Mouse (Mus musculus) megakaryocyte progenitor cell, adult 5-6 weeks (primary cell): ENCODE measurements around the gene Lnpk. TPM values are rescaled to one million over a fixed set of nuclear protein-coding genes. Genes with fewer than 3 reads are reported as not detected.

Experiments
- ATAC-seq: replicated peaks from 2 replicates; pipeline ENCODE4 v1.8.0; 2016; ENCODE audit warnings: mild to moderate bottlenecking, moderate TSS enrichment, inconsistent platforms; ENCODE audit not compliant: poor library complexity
- total RNA-seq, 2 experiments: library from RNA; stranded (forward) in 1 of 2; stranded (reverse) in 1 of 2; fragments of 157-497, 149-512 nt in 1 of 2; fragments of 200-1000 nt in 1 of 2; gene quantifications; 2 replicates each; pipeline versions ENCODE4 v1.2.3 to v1.2.4; 2015 to 2017

The Lnpk gene
- total RNA-seq, 2 experiments from 2014 or later, result 34.9 to 42.6 TPM

GRCm38 (mm10) chr2:74491426-74491825, 87.8 kb downstream of the Lnpk start:
- ATAC-seq, result no peak

GRCm38 (mm10) chr2:74490186-74490585, 89.0 kb downstream of the Lnpk start:
- no peak for ATAC-seq

- no peak for ATAC-seq
Observed at GRCm38 (mm10) chr2:74488443-74488842, 90.8 kb downstream of the Lnpk start.

DNA sequence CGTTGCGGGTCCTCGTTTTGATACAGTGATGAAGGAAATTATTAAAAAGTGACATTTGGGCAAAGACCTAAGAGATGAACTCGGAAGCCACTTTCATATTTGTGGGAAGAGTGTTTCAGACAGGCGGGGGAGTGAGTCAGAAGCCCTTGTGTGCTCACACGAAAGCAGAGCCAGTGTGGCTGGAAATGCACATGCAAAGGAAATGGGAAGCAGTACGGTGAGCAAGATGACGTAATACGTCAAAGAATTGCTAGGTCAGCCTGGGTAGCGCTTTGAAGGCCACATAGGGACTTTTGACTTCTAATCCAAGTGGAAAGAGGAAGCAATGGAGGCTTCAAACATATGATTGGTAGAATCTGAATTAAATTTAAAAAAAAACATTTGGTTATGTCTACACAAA, 96.6 kb downstream of the Lnpk start:
- no peak for ATAC-seq

- no peak for ATAC-seq
Observed at GRCm38 (mm10) chr2:74482086-74482485, 97.1 kb downstream of the Lnpk start.

Other genes with a start within 250 kb of the Lnpk start
- not detected in 2 replicates for gene Evx2, start 80.1 kb upstream of the Lnpk start, total RNA-seq (2015)
- not detected in 2 replicates for gene Evx2, start 80.1 kb upstream of the Lnpk start, total RNA-seq (2017)
- gene Hoxd13, start 88.9 kb upstream of the Lnpk start, total RNA-seq (2015), result not detected in 2 replicates
- gene Hoxd13, start 88.9 kb upstream of the Lnpk start, total RNA-seq (2017), result not detected in 2 replicates
- not detected in 2 replicates for gene Hoxd12, start 95.6 kb upstream of the Lnpk start, total RNA-seq (2015)
- not detected in 2 replicates for gene Hoxd12, start 95.6 kb upstream of the Lnpk start, total RNA-seq (2017)
- gene Hoxd11, start 100.1 kb upstream of the Lnpk start, total RNA-seq (2015), result not detected in 2 replicates
- gene Hoxd11, start 100.1 kb upstream of the Lnpk start, total RNA-seq (2017), result not detected in 2 replicates
- gene Hoxd10, start 112.5 kb upstream of the Lnpk start, total RNA-seq (2015), result not detected in 2 replicates
- gene Hoxd10, start 112.5 kb upstream of the Lnpk start, total RNA-seq (2017), result not detected in 2 replicates
- gene Hoxd9, start 118.3 kb upstream of the Lnpk start, total RNA-seq (2015), result not detected in 2 replicates
- gene Hoxd9, start 118.3 kb upstream of the Lnpk start, total RNA-seq (2017), result not detected in 2 replicates
- not detected in 2 replicates for gene Hoxd8, start 125.2 kb upstream of the Lnpk start, total RNA-seq (2015)
- gene Hoxd8, start 125.2 kb upstream of the Lnpk start, total RNA-seq (2017), result not detected in 2 replicates
- gene Hoxd3, start 132.5 kb upstream of the Lnpk start, total RNA-seq (2015), result not detected in 2 replicates
- not detected in 2 replicates for gene Hoxd3, start 132.5 kb upstream of the Lnpk start, total RNA-seq (2017)
- gene Hoxd4, start 132.5 kb upstream of the Lnpk start, total RNA-seq (2015), result not detected in 2 replicates
- gene Hoxd4, start 132.5 kb upstream of the Lnpk start, total RNA-seq (2017), result not detected in 2 replicates
- gene Gm28230, start 147.3 kb upstream of the Lnpk start, total RNA-seq (2015), result not detected in 2 replicates
- gene Gm28230, start 147.3 kb upstream of the Lnpk start, total RNA-seq (2017), result not detected in 2 replicates
- not detected in 2 replicates for gene Hoxd1, start 183.5 kb upstream of the Lnpk start, total RNA-seq (2015)
- not detected in 2 replicates for gene Hoxd1, start 183.5 kb upstream of the Lnpk start, total RNA-seq (2017)
- gene Mtx2, start 246.4 kb upstream of the Lnpk start, total RNA-seq (2015), result 68.4 and 75.0 TPM in 2 replicates
- gene Mtx2, start 246.4 kb upstream of the Lnpk start, total RNA-seq (2017), result 22.2 and 29.0 TPM in 2 replicates